Comparison of ENCODE assay signal across 14 mouse cellular contexts in the genomic region with DNA sequence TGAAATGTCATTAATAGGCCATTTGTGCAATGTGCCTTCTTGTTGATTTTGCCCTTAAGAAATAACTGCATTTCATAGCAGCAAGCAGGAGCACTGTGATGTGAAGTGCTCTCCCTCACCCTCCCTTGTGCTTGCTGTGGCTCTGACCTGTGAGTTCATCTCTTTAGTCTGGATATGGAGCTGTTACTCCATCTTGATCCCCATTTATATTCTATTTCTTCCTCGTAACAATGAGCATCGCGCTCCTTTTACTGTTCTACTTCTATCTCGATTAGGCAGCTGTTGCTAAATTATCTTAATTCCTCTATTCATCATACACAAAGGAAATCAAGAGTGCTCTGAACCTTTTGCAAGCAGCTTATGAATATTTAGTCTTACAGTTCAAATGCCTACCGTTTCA.
"Had no signal": no experiment of that assay in that cellular context is flagged by ENCODE, and none has a peak within 500 bp of the region (broad histone marks: within the 10 kb centered on the region; RNA-seq: fewer than 3 reads in every experiment).

No protein-coding gene starts in this region.

- H3K9me3 ChIP-seq: kidney, embryonic 15.5 days; limb, embryonic 10.5 days; liver, embryonic 15.5 days; megakaryocyte, embryonic 14.5 days; neural tube, embryonic 12.5 days had no signal

- H3K4me1 ChIP-seq: kidney, embryonic 15.5 days; liver, embryonic 15.5 days; megakaryocyte, embryonic 14.5 days; neural tube, embryonic 12.5 days had no signal

- DNase-seq: kidney, adult 2 months; kidney, postnatal 14 days; lung, embryonic 14.5 days; lung, postnatal 10 days; thymus, postnatal 4 days had no signal

- H3K4me3 ChIP-seq: kidney, embryonic 15.5 days; left cerebral cortex, adult 2 months; limb, embryonic 10.5 days; liver, embryonic 15.5 days; megakaryocyte, embryonic 14.5 days; neural tube, embryonic 12.5 days had no signal

- H3K4me2 ChIP-seq: kidney, embryonic 15.5 days; liver, embryonic 11.5 days; liver, embryonic 15.5 days; lung, embryonic 14.5 days; neural tube, embryonic 12.5 days had no signal

- H3K9ac ChIP-seq: kidney, embryonic 15.5 days; liver, embryonic 15.5 days; lung, embryonic 14.5 days; neural tube, embryonic 12.5 days had no signal

- H3K27me3 ChIP-seq: kidney, embryonic 15.5 days; liver, embryonic 15.5 days; megakaryocyte, embryonic 14.5 days; neural tube, embryonic 12.5 days had no signal

- H3K36me3 ChIP-seq: kidney, embryonic 15.5 days; limb, embryonic 10.5 days; liver, embryonic 15.5 days; neural tube, embryonic 12.5 days had no signal

- H3K27ac ChIP-seq: kidney, embryonic 15.5 days; left cerebral cortex, adult 2 months; limb, embryonic 10.5 days; liver, embryonic 15.5 days; macrophage; neural tube, embryonic 12.5 days; stomach, postnatal 0 days had no signal
